Mouse (Mus musculus) forebrain, embryonic 14.5 days (tissue): ENCODE results near the gene Etaa1. TPM values are rescaled to one million over a fixed set of nuclear protein-coding genes. Genes with fewer than 3 reads are reported as not detected.
A peak's percentile ranks its signal among the peaks of the same experiment; 100 is the strongest.

Experiments used
- ATAC-seq: fragments of 200-750 bp; cut with Nextera tagmentation; 2 replicates; pipeline ENCODE4 v1.8.0; 2017; ENCODE audit warnings: mild to moderate bottlenecking, moderate library complexity
- DNase-seq: peaks from one replicate; pipeline ENCODE4 v3.0.0-alpha.2; 2015; ENCODE audit warnings: low spot score
- H3K27ac ChIP-seq: fragments of 300-500 bp; sonication (generic); 2 replicates; pipeline ENCODE4 v1.5.1; 2014; ENCODE audit warnings: low read depth, mild to moderate bottlenecking, control low read depth, low read length, moderate library complexity
- H3K27me3 ChIP-seq: fragments of 300-500 bp; sonication (generic); replicated peaks from 2 replicates; pipeline ENCODE4 v1.6.1; 2014; ENCODE audit warnings: low read length, control low read depth, mixed read lengths; ENCODE audit not compliant: control insufficient read depth, insufficient read depth
- H3K36me3 ChIP-seq: fragments of 300-500 bp; sonication (generic); 2 replicates; pipeline ENCODE4 v1.6.1; 2014; ENCODE audit warnings: low read length, control low read depth; ENCODE audit not compliant: control insufficient read depth, insufficient read depth
- H3K4me1 ChIP-seq: fragments of 300-500 bp; sonication (generic); 2 replicates; pipeline ENCODE4 v1.6.1; 2014; ENCODE audit warnings: antibody characterized with exemption, low read length, control low read depth; ENCODE audit not compliant: control insufficient read depth, insufficient read depth
- H3K4me2 ChIP-seq: fragments of 300-500 bp; sonication (generic); 2 replicates; pipeline ENCODE4 v1.6.1; 2014; ENCODE audit warnings: mild to moderate bottlenecking, control low read depth, low read length
- H3K4me3 ChIP-seq: fragments of 300-500 bp; sonication (generic); 2 replicates; pipeline ENCODE4 v1.5.1; 2014; ENCODE audit warnings: low read depth, low read length, control low read depth
- H3K9ac ChIP-seq: fragments of 300-500 bp; sonication (generic); 2 replicates; pipeline ENCODE4 v1.6.1; 2014; ENCODE audit warnings: mild to moderate bottlenecking, low read length, control low read depth, moderate library complexity
- H3K9me3 ChIP-seq: fragments of 300-500 bp; sonication (generic); replicated peaks from 2 replicates; pipeline ENCODE4 v1.6.1; 2016; ENCODE audit warnings: low read length, control low read depth, mixed read lengths; ENCODE audit not compliant: control insufficient read depth
- WGBS: fragments of 180-500 bp; shearing (Covaris S2); extraction: QIAGEN DNeasy Blood & Tissue Kit; methylation state at CpG from one replicate; pipeline ENCODE4 v1.1.7; 2014; 5-methylcytosine and 5-hydroxymethylcytosine counted together
- polyA plus RNA-seq: library from polyadenylated mRNA; unstranded; fragments of >200 nt; fragmentation: Nextera tagmentation; extraction: Ambion mirVana; gene quantifications from 2 replicates; pipeline ENCODE4 v1.2.1, GENCODE M21; 2014

Etaa1 gene
- 11.1 and 11.7 TPM in 2 replicates for polyA plus RNA-seq

DNA sequence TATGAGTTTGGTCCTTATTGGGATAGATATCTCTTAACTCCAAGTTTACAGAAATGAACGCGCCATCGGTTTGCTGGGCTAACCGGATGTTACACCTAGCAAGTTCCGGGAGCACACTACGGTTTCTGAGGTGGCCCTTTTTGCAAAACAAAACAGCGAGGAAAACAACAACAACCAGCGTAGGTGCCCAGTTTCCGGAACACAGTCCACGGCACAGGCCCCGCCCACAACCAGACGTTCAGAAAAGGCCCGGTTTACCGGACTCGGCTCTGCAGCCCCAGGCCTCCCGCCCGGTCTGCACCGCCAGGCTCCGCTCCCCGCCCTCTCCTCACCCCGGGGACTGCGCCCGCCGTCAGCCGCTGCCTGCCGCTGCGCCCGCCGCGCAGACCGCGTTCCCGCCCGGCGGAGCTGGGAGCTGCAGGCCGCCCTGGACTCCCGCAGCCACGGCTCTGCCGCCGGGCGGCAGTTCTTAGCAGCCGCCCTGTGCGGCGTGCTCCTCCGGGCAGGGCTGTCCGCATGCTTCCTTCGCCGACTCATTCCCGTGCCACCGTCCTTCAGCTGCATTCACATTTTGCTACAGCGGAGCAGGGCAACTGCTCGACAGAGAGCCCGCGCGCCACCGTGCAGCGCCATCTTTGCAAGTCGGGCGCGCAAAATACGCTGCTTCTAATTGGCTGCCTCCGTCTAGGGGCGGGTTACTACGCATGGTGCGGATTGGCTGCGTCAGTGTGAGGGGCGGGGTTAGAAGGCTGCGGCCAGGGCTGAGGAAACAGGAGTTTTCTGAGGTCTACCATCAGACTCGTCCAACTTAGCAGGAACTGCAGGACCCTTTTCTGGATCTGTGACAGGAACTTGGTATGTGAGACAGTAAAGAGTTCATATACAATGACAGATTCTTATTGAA is at the start of gene Etaa1:
Gene Etaa1 (minus strand): TSS at position 645 of the 904 bp plus-strand sequence.
- Histone ChIP-seq H3K4me1 (peaks cover 8% of the 10 kb centered on the region), H3K4me2 (peak within 1 kb of the TSS; percentile 77), H3K36me3 (peaks cover 13% of the 10 kb centered on the region), H3K9me3 (no peaks in the 10 kb centered on the region), H3K9ac (peak within 1 kb of the TSS; percentile 88), H3K27me3 (no peaks in the 10 kb centered on the region), H3K4me3 (peak within 1 kb of the TSS; percentile 98), H3K27ac (peak within 1 kb of the TSS; percentile 96)
- DNase-seq: peak; percentile 98
- ATAC-seq: peak; percentile 99
- WGBS: under 1% methylated on average over 65 of the region's 69 CpGs

DNA sequence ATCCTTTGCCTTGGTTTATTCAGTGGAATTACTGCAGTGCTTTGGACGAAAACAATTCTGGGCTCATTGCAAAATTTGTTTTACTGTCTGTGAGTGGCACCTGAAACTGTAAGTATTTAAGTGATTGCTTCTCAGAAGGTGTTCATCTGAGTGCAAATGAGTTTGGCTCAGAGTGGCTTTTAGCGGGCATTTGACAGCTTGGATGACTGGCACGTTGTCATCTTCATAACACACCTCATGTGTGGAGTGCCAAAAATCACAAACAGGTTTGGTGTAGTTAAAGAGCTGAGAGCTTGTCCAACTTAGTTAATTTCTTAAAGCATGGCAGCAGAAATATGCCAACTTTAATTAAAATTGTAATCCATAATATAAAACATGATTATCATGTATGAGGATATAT is 40.5 kb upstream of the Etaa1 start:
- 77% methylated on average over 3 of the region's 3 CpGs for WGBS
- H3K36me3 ChIP-seq: no peaks in the 10 kb centered on the region
- DNase-seq (peak; percentile 18), ATAC-seq (peak; percentile 37; the same call in 1 of the 2 replicates)
- no peaks in the 10 kb centered on the region for H3K27me3 ChIP-seq
- no peak overlapping the region for H3K4me3 ChIP-seq
- H3K9ac ChIP-seq: no peak overlapping the region
- no peaks in the 10 kb centered on the region for H3K4me1 ChIP-seq
- H3K27ac ChIP-seq: no peak overlapping the region
- no peaks in the 10 kb centered on the region for H3K9me3 ChIP-seq
- no peak overlapping the region for H3K4me2 ChIP-seq

DNA sequence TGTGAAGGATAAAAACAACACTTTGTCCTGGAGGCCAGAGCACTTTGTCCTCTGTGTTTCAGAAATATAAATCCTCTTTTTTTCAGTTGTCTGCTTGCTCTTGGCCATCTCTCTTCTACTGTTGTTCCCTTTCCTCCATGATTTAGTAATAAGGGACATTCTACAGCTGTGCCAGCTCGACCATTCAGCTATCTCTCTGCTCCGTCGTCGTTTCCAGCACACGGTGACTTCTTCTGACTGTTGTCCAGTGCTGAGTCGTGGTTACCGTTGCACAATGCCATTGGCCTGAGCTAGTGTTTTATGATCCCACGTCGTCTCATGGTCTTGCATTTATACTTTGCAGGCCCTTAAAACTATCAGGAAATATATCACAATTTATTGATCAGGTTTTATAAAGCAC is 38.6 kb upstream of the Etaa1 start:
- Histone ChIP-seq H3K36me3 (no peaks in the 10 kb centered on the region), H3K9me3 (no peaks in the 10 kb centered on the region), H3K4me1 (no peaks in the 10 kb centered on the region), H3K9ac (no peak overlapping the region), H3K4me3 (no peak overlapping the region), H3K27me3 (no peaks in the 10 kb centered on the region), H3K4me2 (no peak overlapping the region), H3K27ac (no peak overlapping the region)
- DNase-seq: no peak
- no peak for ATAC-seq
- 94% methylated on average over 9 of the region's 9 CpGs for WGBS

DNA sequence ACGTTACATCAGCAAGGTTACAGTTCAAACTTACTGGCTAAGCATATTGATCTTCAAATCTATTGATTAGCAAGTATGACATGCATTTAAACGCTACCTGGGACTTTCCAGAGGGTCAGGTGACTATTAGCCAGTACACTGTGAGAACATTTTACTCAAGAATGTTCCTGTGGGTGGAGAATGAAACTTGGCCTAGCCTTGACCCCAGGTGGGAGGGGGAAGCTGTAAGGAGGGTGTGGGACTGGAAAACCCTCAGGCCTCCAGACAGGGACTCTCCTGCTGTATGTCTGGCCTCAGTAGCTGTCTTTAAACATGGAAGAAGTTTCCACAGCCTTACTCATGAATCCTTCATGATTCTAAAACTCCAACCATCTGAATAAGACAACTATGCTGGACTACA is 29.7 kb upstream of the Etaa1 start:
- WGBS: 86% methylated on average over 2 of the region's 2 CpGs
- no peaks in the 10 kb centered on the region for H3K27me3 ChIP-seq
- H3K9ac ChIP-seq: no peak overlapping the region
- H3K27ac ChIP-seq: no peak overlapping the region
- no peak overlapping the region for H3K4me2 ChIP-seq
- DNase-seq: no peak
- H3K36me3 ChIP-seq: no peaks in the 10 kb centered on the region
- ATAC-seq: no peak
- no peaks in the 10 kb centered on the region for H3K4me1 ChIP-seq
- no peak overlapping the region for H3K4me3 ChIP-seq
- no peaks in the 10 kb centered on the region for H3K9me3 ChIP-seq

DNA sequence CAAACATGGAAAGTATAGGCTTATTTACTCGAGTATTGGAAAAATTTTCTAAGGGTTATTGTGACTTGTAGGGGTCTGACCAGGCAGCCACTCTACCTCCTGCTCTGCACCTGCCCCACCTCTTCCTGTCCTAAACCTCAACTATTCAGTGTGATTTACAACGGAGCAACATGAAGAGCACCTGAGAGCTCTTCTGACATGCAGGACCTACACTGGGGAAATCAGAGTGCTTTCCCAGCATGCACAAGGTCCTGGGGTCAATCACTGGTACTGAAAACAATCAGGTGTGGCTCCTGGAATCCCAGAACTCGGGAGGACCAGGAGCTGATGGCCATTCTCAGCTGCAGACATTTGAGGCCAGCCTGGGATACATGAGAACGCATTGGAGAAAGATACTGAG is 27.6 kb upstream of the Etaa1 start:
- 81% methylated on average over 4 of the region's 4 CpGs for WGBS
- H3K4me2 ChIP-seq: no peak overlapping the region
- no peaks in the 10 kb centered on the region for H3K27me3 ChIP-seq
- H3K36me3 ChIP-seq: no peaks in the 10 kb centered on the region
- H3K4me1 ChIP-seq: no peaks in the 10 kb centered on the region
- H3K27ac ChIP-seq: no peak overlapping the region
- no peak overlapping the region for H3K9ac ChIP-seq
- no peaks in the 10 kb centered on the region for H3K9me3 ChIP-seq
- DNase-seq (no peak), ATAC-seq (no peak)
- H3K4me3 ChIP-seq: no peak overlapping the region

DNA sequence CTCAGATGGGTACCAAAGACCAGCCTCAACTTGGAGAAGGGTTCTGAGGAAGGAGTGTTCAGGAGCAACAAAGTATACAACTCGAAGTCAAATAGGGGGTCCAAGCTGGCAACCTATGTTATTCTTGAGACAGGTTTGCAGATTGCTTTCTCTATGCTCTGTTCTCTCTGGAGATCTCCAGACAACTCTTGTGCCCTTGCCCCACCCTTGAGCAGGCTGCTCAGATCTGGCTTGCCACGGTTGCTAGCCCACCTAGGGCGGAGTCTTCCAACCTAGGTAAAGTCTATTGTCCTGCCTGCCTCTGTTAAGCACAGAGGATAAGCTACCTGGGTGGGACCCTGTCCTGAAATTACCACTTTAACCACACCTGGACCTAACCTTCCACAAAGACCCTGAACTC is 21.9 kb upstream of the Etaa1 start:
- no peaks in the 10 kb centered on the region for H3K36me3 ChIP-seq
- H3K4me3 ChIP-seq: no peak overlapping the region
- DNase-seq (no peak), ATAC-seq (no peak)
- H3K9ac ChIP-seq: no peak overlapping the region
- WGBS: 85% methylated on average over 3 of the region's 3 CpGs
- H3K4me1 ChIP-seq: no peaks in the 10 kb centered on the region
- H3K9me3 ChIP-seq: no peaks in the 10 kb centered on the region
- H3K27ac ChIP-seq: no peak overlapping the region
- no peaks in the 10 kb centered on the region for H3K27me3 ChIP-seq
- no peak overlapping the region for H3K4me2 ChIP-seq

DNA sequence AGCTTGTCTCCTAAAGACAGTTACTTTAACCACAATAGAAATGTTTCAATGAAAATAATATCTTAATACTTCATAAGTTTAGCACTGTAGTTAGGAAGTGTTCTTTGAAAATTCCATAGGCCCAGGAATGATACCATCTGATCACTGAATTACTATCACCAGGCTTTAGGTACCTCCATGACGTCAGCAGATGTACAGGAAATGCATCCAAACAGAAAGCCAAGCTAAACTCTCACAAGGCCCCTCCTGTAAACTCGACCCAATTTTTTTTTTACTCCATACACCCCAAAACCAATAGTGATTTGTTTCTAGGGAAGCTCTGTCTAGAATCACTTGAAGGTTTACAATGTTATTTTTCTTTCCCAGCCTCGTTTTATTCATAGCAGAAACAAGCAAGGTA is 884 bp downstream of the Etaa1 start:
- peak overlapping the region; percentile 77 for H3K4me2 ChIP-seq
- DNase-seq (peak; percentile 25), ATAC-seq (no peak)
- H3K36me3 ChIP-seq: peaks cover 14% of the 10 kb centered on the region
- no peaks in the 10 kb centered on the region for H3K27me3 ChIP-seq
- no peaks in the 10 kb centered on the region for H3K9me3 ChIP-seq
- 3% methylated on average over 3 of the region's 3 CpGs for WGBS
- peak overlapping the region; percentile 98 for H3K4me3 ChIP-seq
- H3K9ac ChIP-seq: peak overlapping the region; percentile 88
- peak overlapping the region; percentile 96; the same call in 1 of the 2 replicates for H3K27ac ChIP-seq
- H3K4me1 ChIP-seq: peaks cover 8% of the 10 kb centered on the region

DNA sequence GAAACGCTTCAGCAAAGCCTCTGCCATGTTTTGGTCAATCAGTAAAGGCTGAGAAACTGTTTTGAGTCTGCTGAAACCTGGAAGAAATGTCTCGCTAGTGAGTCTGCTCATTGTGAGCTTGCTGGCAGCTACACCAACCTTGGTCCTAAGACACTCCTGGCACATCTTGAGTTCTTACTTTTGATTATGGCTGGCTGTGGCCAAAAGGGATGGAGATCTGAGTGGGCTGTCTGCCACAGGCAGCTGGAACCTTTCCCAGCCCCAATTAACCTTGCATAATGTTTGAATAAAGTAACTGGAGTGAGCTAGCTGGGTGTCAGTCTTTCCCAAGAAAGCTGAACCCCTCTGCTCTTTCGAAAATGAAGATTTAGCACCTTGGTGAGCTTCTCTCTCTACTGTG is 2.3 kb downstream of the Etaa1 start:
- H3K4me1 ChIP-seq: peaks cover 8% of the 10 kb centered on the region
- H3K4me2 ChIP-seq: peak overlapping the region; percentile 10; the same call in 1 of the 2 replicates
- no peak overlapping the region for H3K4me3 ChIP-seq
- DNase-seq: peak; percentile 89
- ATAC-seq: peak; percentile 17
- no peak overlapping the region for H3K27ac ChIP-seq
- H3K27me3 ChIP-seq: no peaks in the 10 kb centered on the region
- 0 out of 2 replicates have a peak overlapping the region, but pooled peaks have one; percentile 29 for H3K9ac ChIP-seq
- H3K9me3 ChIP-seq: no peaks in the 10 kb centered on the region
- 30% methylated on average over 3 of the region's 3 CpGs for WGBS
- peaks cover 28% of the 10 kb centered on the region for H3K36me3 ChIP-seq

DNA sequence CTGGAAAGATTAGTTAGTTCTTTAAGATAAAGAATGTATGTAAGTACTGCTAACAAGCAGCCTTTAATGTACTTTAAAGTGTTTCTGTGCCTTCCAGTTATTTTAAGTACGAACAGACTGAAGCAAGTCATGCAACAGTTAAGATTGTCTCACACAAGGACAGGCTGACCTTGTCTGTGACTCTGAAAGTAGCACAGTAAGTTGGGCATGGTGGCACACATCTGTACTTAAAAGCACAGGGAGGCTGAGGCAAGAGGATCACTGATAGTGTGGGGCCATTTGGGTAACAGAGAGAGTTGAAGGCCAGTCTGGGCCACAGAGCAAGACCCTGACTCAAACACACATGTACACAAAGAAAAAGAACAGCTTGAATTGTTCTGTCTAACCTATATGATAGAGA is 14.5 kb downstream of the Etaa1 start:
- no peak overlapping the region for H3K4me2 ChIP-seq
- no peaks in the 10 kb centered on the region for H3K27me3 ChIP-seq
- no peak for ATAC-seq
- H3K4me1 ChIP-seq: no peaks in the 10 kb centered on the region; the same call in 1 of the 2 replicates
- H3K9me3 ChIP-seq: no peaks in the 10 kb centered on the region
- DNase-seq: no peak
- no peak overlapping the region for H3K4me3 ChIP-seq
- H3K36me3 ChIP-seq: peaks cover 4% of the 10 kb centered on the region
- WGBS: 91% methylated on average over 1 of the region's 1 CpGs
- no peak overlapping the region for H3K9ac ChIP-seq
- no peak overlapping the region for H3K27ac ChIP-seq
